Mouse (Mus musculus): ENCODE measurements at regions not wholly inside any gene's neighbourhood (a gene's known extent, or its start where the extent isn't known, plus 50 kb on each side); places are given as distances from the start of the nearest gene placed in this dataset.

- TF ChIP-seq CTCF (conservative IDR thresholded peaks at IDR 0.05; ENCODE audit: low read length) (no peak), NANOG (IDR thresholded peaks at IDR 0.05; ENCODE audit: borderline replicate concordance, low read length) (no peak)
These were observed 433.7 kb upstream of the Jarid2 start for GRCm38 (mm10) chr13:44295621-44296020.

Measured in E14TG2a.4 (cell line).